Mouse (Mus musculus) thymus, postnatal 14 days (tissue): ENCODE results near the gene Gm11733.
"Not testable (repeated sequence)": the region's sequence is repeated elsewhere in the genome, so short reads cannot be mapped to it uniquely, and the experiment has no call there.

ENCODE experiments used
- DNase-seq: peaks from one replicate; pipeline ENCODE4 v3.0.0; 2021

The Gm11733 gene

DNA sequence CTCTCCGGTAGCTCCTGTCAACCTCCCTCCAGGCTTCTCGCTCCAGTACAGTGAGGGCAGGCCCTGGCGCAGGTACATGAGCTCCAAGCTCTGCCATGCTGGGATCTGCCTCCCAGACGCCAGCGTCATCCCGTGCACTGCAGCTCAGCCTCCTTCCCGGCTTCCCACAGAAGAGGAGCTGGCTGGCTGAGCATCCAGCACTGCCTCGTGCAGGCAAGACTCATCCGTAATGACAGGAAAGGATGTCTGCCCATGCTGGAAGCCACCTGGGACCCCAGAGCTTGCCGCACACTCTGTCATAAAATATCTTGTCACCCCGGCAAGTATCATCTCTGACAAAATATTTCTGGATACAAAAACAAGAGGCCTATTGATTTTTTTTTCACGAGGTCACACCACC, at the start of gene Gm11733:
TSS of gene Gm11733 (plus strand) at position 171 of the 400 bp plus-strand sequence.
- no peak for DNase-seq

DNA sequence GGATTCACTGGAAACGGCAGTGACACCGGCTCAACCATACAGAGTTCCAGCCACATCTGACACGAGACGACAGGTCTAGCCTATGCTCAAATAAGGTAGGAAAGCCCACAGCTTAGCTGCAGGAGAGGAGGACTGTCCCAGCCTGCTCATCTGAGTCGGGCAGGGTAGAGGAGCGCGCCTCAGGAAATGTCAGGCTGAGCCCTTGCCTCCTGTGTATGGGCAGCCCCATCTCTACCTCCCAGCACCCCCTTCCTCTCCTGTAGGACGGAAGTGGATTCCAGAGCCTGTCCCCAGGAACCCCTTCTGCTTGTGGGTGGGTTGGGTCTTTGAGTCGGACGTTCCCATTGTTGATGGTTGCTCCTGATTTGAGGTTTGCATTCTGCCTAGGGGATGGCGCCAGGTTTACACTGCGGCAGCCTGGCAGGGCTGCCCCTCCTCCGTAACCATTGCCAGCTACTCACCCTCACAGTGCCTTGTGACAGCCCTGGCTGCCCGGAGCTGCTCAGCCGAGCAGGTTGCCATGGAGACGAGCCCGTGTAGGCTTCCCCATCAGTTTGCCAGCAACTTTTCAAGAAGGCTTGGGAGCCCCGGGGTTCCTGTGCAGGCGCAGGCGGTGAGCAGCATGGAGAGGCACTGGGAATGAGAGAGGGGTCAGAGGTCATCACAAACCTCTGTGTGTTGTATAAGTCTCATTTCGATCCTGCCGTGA, 47.6 kb upstream of the Gm11733 start:
- DNase-seq, result no peak

DNA sequence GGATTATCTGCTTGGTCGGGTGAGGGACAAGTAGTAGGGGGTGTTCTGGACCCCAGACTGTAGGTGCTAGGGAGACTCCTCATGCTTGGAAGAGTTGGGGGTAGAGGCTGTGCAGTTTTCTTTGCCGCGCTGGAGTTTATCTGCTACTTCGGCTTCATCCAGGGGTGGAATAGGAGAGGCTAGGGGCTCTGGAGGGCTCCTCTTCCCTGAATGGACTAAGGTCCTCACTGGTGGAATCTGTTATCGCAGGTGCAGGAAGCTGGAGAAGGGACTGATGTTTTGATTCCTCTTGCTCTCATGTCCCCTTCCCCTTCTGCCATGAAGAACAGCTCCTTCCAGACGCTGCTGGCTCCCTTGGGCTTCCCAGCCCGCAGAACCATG, 47.1 kb upstream of the Gm11733 start:
- no peak for DNase-seq

DNA sequence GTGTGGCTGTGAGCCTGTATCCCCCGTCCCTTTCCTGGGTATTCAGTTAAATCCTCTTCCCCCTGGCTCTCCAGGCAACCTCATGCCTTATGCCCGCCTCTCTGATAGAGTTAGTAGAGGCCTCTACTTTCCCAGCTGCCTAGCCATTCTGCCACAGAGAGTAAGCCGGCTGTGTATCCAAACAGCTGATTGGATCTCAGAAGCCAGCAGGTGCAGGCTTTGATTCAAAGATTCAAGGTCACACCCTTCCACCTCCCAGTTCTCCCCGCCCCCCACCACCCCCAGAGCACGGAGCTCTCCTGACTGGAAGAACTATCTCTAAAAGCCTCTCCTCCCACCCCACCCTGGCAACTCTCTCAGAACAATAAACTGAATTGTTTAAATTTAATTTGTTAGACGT, 45.8 kb upstream of the Gm11733 start:
- DNase-seq, result no peak

DNA sequence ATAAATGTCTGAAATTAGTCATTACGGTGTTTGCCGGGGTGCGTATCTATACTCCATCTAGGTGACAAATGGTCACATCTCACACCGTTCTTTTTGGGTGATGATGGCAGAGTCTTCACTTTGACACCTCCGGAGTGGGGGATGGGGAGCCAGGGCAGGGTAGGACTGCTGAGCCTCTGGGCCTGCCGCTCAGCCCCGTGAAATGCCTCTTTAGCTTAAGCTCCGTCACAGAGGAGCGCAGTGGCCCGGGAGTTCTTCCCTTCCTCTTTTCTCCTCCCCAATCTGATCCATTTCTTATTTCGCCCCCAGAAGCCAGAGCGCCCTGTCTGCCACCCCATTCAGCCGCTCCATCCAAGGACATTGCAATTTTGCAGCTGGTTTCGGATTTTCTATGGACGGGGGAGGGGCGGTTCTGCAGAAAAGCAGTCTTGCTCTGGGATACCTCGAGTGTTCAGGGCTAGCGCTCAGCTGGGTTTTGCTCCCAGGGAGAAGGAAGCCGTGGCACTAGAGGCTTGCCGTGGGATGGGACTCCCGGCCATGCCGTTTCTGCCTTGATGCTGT, 43.2 kb upstream of the Gm11733 start:
- no peak for DNase-seq

DNA sequence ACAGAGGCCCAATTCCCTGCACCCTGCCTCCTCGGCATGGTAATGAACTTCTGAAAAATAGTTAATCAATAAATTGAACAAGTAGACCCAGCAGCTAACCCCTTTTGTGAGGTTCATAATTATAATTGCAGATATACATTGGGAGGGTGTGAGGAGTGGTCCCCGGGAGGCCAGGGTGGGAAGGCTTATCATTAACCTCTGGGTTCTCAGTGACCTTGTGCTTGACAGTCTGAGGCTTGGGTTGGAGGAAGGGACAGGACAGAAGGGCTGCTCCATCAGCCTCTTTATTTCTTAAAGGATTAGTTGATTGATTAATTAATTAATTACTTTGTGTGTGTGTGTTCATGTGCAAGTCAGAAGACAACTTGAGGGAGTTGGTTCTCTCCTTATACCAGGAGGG, 40.1 kb upstream of the Gm11733 start:
- DNase-seq, result no peak

DNA sequence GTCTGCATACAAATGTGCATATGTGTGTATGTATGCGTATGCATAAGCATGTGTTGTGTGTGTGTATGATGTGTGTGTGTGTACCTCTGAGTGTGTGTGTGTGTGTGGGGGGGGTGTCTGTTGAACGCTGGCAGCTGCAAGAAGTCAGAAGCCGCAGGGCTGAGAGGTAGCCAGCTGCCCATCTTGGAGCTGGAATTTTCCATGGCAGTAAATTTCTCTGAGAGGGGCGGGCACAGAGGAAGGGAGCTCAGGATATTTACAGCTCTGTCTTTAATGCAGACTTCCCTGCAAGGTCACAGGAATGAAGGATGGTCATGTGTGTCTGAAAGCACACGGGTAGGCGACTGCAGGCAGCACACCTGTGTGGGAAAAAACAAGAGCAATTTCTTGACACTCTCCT, 38.5 kb upstream of the Gm11733 start:
- DNase-seq, result no peak

DNA sequence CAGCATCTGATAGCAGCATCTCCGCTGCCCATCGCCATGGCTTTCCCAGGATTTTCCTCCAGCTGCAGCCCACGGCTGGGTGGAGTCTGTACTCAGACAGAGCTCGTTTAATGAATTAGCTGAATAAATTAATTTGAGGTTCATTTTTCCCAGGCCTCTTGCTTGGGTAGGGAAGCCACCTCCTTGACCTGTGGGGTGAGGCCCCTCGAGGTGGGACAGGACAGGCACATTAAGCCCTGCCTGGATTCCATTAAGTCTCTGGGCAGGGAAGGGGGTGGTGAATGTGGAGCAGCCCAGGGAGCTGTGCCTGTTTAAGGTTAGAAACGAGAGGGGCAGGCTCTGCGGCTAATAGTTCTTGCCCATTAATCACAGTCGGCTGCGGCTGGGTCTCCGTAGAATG, 30.1 kb upstream of the Gm11733 start:
- DNase-seq, result no peak

DNA sequence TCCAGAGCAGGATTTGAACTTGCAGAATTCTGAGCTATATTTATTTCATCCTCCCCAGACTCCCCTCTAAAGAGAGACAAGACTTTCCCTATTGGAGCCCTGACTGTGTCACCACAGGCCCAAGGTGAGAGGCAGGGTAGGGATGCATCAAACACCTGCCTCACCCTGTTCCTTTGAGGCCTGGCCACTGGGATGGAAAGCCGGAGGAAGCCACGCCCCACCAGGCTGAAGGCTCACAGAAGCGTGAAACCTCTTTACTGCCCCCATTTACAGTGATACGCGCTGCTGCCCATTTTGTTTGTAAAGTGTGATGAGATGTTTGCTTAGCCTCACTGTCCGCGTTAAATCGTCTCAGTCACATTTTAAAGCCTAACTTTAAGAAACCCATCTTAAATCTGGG, 25.0 kb upstream of the Gm11733 start:
- no peak for DNase-seq

DNA sequence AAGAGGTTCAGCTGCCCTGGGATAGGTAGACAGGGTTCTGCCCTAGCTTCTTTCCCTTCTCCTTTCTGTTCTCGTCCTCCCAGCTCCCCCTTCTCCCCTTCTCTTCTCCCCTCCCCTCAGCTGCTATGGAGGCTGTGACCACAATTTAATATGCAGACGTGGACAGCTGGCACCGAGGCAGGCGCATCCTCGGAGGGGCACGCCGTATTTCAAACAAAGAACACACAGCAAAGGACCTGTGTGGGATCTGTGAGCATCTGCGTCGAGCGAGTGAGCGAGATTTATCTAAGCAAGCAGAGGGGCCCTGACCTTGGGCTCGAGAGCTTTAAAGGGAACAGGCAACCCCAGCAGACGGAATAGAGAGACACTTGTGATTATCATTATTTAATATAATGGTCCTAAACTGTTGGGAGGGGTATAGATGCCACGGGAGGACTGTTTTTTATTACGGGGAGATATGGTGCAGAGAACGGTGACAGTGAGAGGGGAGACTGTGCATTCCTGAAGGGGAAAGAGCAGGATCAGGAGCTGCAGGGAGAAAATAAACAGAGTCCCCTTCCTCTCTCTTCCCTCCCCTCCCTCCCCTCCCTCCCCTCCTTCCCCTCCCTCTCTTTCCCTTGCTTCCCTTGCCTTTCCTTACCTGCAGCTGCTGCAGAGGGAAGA, 21.8 kb upstream of the Gm11733 start:
- no peak for DNase-seq

DNA sequence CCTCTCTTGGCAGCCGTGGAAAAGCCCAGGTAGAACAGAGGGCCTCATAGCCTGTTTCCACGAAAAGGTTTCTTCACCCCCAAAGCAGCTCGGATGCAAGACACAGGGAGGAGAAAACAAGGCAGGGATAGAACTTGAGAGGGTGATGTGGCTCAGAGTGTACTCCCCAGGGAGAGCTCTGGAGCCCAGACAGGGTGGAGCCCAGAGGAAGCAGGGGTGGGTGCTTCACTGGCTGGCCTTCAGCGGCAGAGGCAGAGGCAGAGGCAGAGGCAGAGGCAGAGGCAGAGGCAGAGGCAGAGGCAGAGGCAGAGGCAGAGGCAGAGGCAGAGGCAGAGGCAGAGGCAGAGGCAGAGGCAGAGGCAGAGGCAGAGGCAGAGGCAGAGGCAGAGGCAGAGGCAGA, 20.8 kb upstream of the Gm11733 start:
- not testable (repeated sequence) for DNase-seq

DNA sequence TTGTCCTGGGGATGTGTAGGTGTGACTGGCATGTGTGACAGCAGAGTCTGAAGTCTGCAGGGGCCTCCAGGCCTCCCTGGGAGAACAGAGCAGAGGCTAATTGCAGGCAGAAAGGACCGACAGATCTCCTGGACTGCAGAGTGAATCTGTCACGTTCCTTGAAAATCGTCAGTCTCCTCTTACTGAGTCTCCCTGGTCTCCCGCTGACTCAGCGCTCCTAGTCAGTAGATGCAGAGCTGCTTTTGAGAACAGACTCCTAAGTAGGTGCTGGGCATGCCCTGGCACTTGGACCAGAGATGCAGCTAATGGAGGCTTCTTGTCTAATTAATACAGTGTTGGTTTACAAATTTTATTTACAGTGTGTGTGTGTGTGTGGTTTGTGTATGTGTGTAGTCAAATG, 17.9 kb upstream of the Gm11733 start:
- DNase-seq, result no peak

DNA sequence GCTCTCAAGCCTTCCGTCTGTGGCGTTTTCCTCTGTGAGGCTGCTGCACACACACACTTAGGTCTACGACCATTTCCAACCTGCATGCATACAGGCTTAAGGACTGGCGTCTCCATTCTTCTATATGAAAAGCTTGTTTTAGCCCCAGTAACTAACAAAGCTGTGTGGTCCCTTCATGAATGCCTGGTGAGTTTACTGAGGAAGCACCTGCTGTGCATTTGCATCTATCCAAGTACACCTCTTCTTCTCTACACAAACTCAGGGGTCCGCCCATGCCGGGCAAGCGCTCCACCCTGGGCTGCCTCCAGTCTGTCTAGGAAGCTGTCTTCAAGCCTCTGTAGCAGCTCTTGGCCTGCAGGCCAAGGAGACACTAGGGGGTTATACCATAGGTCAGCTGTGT, 17.3 kb upstream of the Gm11733 start:
- no peak for DNase-seq

DNA sequence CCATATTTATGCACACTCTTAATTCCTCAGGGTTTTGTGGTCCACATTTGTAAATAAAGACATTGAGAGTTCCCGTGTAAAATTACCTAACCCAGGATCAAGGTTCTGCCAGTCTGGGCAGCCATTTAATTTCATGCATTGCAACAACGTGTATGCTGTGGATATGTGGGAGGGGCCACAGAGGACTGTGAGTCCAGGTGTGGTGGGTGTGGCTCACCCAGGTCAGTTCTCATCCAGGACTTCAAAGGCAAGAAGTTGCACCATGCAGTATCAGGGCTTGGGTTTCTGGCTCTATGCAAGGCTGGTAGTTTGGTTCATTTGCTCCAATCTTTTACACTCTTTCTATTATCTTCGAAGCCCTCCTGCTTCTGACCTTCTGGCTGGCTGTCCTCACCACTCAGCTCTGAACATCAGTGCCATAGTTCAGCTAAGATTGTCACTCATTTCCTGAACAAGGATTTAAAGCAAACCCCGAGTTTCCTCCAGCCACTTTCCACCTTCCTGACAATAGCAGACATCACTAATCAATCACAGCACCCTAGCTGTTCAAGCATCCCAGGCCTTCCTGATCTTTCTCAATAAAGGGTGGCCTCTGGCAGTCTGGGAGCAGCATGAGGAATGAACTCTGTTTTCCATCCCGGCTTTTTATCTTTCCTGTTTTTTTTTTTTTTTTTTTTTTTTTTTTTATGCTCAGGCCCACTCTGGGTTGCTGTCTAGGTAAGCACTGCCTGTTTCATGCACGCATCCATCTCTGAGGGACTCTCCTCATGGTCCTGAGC, 15.4 kb upstream of the Gm11733 start:
- no peak for DNase-seq

DNA sequence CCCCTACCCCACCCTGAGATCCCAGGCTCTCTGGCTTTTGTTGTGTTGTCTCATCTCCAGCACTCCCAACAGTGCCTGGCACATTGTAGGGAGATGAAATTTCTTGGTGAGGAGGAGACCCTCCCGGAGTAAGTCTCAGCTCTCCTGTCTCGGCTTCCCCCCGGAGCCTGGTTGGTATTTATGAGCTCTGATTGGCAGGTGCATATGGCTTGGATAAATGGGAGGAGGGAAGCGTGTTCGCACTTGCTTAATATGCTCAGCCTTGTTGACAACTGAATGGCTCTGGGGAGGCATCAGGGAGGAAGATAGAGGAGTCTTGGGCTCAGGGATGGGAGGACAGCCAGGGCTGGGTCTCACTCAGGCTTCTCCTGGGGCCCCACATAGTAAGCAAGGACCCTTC, 14.4 kb upstream of the Gm11733 start:
- DNase-seq, result no peak

DNA sequence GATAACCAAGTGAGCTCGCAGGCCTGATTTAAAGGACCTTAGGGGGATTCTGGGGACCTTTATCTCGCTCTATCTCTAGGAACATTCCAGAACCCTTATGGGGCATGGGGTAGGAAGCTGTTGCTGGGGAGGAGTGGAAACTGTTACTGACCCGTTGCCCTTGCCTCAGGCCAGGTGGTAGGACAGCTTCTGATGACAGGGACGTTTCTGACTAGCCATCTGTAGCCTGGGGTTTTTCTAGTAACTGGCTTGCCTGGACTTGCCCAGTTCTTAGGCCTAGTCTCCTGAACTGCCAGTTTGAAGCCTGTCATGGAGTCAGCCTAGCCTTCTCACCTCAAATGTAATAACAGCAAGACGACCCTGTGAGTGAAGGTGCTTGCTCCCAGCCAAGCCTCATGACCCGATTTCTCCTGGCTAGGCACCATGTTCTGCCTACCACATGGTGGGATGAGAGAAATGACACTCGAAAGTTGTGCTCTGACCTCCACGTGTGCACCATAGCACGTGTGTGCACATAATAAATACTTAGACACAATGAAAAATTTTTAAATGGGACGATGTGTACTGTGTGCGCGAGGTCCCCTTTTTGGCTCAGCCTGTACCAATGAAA, 13.5 kb upstream of the Gm11733 start:
- DNase-seq, result no peak

DNA sequence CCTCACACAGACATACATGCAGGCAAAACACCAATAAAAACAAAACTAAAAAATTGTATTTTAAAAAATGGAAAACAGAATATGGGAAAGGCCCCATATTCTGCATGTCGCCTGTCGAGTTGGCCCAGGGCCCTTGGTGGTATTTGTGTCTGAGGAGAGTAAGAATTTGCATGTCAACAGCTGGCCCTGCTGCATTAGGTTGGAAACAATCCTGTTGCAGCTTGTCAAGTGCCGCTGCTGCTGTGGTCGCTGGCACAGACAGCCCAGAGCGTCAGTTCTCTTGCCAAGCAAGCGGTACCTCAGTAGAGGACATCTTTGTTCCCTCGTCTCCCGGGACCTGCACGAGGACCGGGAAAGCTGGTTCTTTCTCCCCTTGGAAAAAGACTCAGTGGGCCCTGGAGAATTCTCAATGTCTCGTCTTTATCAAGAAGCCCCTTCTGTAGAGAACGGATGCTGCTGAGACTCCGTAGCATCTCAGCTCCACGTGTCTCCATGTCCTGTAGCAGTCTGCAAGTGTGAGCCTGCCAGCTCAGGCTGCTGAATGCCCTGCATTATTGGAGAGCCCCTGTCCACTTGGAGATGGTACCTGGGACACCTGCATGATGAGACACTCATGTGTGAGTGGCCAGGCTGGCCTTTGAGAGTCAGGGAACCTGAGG, 12.4 kb upstream of the Gm11733 start:
- DNase-seq, result no peak

DNA sequence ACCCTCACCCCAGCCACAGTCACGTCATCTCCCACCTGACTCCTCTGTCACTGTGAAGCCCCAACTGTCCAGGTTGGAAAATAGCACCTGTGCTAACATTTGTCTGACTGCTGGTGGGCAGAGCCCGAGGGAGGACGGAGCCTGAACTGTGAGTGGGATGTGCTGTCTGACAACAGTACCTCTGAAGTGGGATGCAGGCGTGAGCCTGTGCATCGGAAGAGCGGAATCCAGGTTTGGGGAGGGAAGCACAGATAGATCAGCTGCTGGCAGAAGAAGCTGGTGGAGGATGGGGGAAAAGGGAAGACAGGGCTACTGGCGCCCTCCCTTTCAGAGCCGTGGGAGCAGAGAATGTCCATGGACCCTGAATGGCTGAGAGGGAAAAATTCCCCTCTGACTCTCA, 11.3 kb upstream of the Gm11733 start:
- DNase-seq, result no peak

DNA sequence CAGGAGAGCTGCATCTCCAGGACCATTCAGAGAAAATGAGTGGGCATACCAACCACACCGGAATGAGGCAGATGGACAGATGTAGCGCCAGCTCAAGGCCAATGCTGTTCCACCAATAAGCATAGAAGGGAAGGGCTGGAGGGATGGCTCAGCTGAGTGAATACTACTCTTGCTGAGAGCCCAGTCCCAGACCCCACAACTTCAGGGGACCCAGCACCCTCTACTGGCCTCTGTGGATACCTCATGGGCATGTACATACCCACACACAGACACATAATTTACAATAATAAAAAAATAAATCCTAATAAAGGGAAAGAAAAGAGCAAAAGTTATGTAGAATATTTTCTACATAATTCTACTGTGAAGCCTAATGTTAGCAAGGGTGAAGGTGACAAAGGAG, 9.0 kb upstream of the Gm11733 start:
- DNase-seq, result no peak

DNA sequence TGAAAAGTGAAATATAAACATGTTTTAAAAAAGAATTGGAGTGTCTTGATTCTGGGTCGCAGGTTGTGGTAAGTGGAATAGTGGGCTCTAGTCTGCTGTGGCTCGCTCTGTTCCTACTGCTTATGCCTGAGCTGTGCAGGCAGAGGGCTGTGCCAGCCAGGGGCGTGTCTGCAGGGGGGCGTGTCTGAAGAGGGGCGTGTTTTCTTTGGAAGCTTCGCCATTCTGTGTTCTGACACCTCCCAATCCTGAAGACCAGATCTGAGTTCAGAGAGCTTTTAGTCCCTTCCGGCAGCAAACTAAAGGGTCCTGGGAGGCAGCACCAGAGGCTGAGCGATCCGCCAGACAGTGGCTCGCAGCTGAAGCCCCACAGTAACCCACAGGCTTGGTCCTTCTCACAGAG, 8.5 kb upstream of the Gm11733 start:
- peak; percentile 28 for DNase-seq

DNA sequence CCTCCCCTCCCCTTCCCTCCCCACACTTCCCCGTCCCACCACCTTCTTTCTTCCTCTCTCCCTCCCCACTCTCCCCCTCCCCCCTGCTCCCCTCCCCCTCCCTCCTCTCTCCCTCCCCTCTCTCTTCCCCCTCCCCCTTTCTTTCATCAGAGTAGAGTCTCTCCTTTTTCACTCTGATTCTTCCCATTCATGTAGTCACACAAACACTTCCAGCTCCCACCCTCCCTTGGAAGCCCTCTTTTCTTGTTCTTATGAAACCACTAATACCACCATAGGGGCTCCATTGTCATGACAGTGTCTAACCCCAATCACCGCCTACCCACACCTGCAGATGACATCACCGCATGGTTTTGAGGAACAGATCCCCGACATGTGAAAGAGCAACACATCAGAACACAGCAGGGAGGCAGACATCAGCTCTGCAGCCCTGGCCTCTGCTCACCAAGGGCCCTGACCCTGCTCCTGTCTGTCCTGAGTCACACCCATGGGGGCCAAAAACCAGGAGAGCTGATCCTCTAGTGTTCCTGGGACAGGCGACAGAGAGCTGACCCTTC, 7.5 kb upstream of the Gm11733 start:
- DNase-seq, result peak; percentile 10

DNA sequence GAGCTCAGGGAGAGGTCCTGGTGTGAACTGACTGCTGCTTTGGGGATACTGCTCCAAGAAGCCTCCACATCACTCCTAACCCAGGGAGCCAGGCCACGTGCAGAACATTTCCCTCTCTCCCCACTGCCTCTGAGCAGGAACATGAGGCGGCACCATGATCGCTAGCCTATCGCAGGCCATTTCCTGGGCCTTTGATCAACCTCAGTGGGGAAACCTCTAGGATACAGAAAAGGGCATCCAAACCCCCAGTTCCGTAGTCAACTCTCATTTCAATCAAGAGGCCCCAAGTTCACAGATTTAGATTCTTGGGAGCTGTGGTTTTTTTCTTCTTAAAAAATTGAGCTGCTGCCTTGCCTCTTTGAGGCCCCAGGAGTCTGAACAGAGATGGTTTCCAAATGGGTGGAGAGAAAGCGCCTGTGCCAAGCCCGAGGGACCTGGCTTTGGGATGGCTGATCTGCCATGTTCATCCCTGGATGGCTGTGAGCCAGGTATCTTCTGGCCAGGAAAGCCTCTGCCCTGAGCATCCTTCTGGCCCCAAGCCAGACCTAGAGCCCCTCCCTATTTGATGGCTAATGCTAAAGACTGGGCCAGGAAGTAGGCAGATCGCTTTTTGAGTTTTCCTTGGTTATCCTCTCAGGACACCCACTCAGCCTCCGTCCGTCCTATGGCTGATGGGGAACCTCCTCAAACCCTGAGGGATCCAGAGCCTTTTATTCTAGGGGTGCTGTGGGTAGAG, 5.7 kb upstream of the Gm11733 start:
- DNase-seq, result peak; percentile 36
